Mouse (Mus musculus) limb, embryonic 14.5 days (tissue): ENCODE measurements around the gene Frmd6. TPM values are rescaled to one million over a fixed set of nuclear protein-coding genes. Genes with fewer than 3 reads are reported as not detected.

Experiments
- ATAC-seq: fragments of 200-750 bp; cut with Nextera tagmentation; 2 replicates; pipeline ENCODE4 v1.8.0; 2017; ENCODE audit warnings: low read depth, moderate number of reproducible peaks, moderate TSS enrichment; ENCODE audit not compliant: low FRiP score
- DNase-seq: peaks from one replicate; pipeline ENCODE4 v3.0.0-alpha.2; 2015; ENCODE audit warnings: low spot score
- H3K27ac ChIP-seq: fragments of 300-500 bp; sonication (generic); replicated peaks from 2 replicates; pipeline ENCODE4 v1.5.1; 2014; ENCODE audit warnings: low read depth, mild to moderate bottlenecking, low read length, moderate library complexity, mixed read lengths
- H3K27me3 ChIP-seq: fragments of 300-500 bp; sonication (generic); 2 replicates; pipeline ENCODE4 v1.6.1; 2014; ENCODE audit warnings: low read length, mixed read lengths; ENCODE audit not compliant: control insufficient read depth, insufficient read depth
- H3K36me3 ChIP-seq: fragments of 300-500 bp; sonication (generic); 2 replicates; pipeline ENCODE4 v1.6.1; 2014; ENCODE audit warnings: mild to moderate bottlenecking, low read length, moderate library complexity, mixed read lengths; ENCODE audit not compliant: control insufficient read depth, insufficient read depth
- H3K4me1 ChIP-seq: fragments of 300-500 bp; sonication (generic); 2 replicates; pipeline ENCODE4 v1.6.1; 2014; ENCODE audit warnings: antibody characterized with exemption, low read length, mixed read lengths; ENCODE audit not compliant: control insufficient read depth, insufficient read depth
- H3K4me2 ChIP-seq: fragments of 300-500 bp; sonication (generic); replicated peaks from 2 replicates; pipeline ENCODE4 v1.6.1; 2014; ENCODE audit warnings: low read depth, mild to moderate bottlenecking, low read length, moderate library complexity; ENCODE audit not compliant: severe bottlenecking
- H3K4me3 ChIP-seq: fragments of 300-500 bp; sonication (generic); replicated peaks from 2 replicates; pipeline ENCODE4 v1.5.1; 2014; ENCODE audit warnings: low read length
- H3K9ac ChIP-seq: fragments of 300-500 bp; sonication (generic); 2 replicates; pipeline ENCODE4 v1.6.1; 2014; ENCODE audit warnings: mild to moderate bottlenecking, low read depth, low read length, moderate library complexity; ENCODE audit not compliant: severe bottlenecking
- H3K9me3 ChIP-seq: fragments of 300-500 bp; sonication (generic); 2 replicates; pipeline ENCODE4 v1.6.1; 2016; ENCODE audit warnings: low read length; ENCODE audit not compliant: control insufficient read depth
- POLR2A ChIP-seq: fragments of 200-500 bp; IDR thresholded peaks from 2 replicates; pipeline ENCODE4 v1.8.0; 2012; ENCODE audit warnings: inconsistent platforms, mild to moderate bottlenecking, moderate library complexity, borderline replicate concordance; ENCODE audit not compliant: insufficient read depth, insufficient read length; ENCODE audit errors: extremely low read depth
- WGBS: fragments of 180-500 bp; shearing (Covaris S2); extraction: QIAGEN DNeasy Blood & Tissue Kit; methylation state at CpG from one replicate; pipeline ENCODE4 v1.1.7; 2014; 5-methylcytosine and 5-hydroxymethylcytosine counted together
- polyA plus RNA-seq, 2 experiments: library from polyadenylated mRNA; depleted of rRNA in 1 of 2; stranded (reverse) in 1 of 2; unstranded in 1 of 2; fragments of >200 nt; fragmentation: Nextera tagmentation in 1 of 2; extraction: Ambion mirVana in 1 of 2; gene quantifications; 2 replicates each; pipeline versions ENCODE4 v1.2.1 to v1.2.3; 2012 to 2014

Gene Frmd6
- polyA plus RNA-seq, 2 experiments = 48.6 to 64.9 TPM

DNA sequence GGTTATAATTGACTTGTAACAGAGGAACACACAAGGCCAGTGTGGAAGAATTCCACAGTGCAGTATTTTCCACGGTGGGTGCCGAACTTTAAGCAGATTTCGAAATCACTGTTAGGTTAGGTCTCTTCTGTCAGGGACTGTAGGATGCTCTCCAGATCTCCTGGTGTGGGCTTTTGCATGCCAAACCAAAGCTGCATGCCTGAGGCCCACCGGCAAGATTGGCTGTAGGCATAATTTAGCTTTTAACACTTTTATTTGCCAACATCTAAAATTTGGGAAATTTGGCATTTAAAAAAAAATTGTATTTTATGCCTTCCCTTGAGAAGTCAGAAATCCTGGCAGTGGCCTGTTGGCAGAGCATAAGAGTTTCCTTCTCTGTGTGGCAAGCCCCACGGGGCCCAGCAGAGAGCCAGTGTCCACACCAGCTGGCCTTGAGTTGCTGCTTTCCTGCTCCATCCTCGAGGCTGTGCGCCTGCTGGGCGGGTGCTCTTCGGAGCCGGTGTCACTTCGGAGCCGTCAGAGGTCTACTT, 12.5 kb downstream of the Frmd6 start:
- H3K4me1 ChIP-seq = peaks cover 17% of the 10 kb centered on the region
- H3K4me3 ChIP-seq = no peak overlapping the region
- H3K9me3 ChIP-seq = no peaks in the 10 kb centered on the region
- H3K36me3 ChIP-seq = no peaks in the 10 kb centered on the region
- no peak overlapping the region for H3K9ac ChIP-seq
- WGBS = 47% methylated on average over 12 of the region's 12 CpGs
- H3K4me2 ChIP-seq = no peak overlapping the region; the same call in 1 of the 2 replicates
- H3K27ac ChIP-seq = no peak overlapping the region; the same call in 1 of the 2 replicates
- no peak for TF ChIP-seq POLR2A
- ATAC-seq (peak; percentile 26; the same call in 1 of the 2 replicates), DNase-seq (no peak)
- H3K27me3 ChIP-seq = no peaks in the 10 kb centered on the region

DNA sequence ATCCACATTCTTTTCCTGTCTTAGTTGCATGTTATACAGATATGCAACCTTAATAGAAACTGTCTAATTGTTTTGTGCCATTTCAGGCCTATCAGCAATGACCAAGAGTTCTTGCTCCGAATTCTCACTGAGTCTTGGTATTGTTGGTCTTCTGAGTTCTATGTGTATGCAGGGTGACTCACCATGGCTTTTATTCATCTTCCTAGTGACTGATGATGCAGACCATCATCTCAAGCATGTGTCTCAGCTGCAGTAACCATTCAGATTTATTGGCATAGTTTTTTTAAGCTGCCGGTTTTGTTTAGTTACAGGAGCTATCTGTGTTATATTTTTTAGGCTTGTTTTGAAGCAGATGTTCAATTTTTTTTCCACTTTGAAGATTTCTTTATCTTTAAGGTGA, 20.1 kb downstream of the Frmd6 start:
- 79% methylated on average over 2 of the region's 2 CpGs for WGBS
- H3K4me1 ChIP-seq = peaks cover 26% of the 10 kb centered on the region

DNA sequence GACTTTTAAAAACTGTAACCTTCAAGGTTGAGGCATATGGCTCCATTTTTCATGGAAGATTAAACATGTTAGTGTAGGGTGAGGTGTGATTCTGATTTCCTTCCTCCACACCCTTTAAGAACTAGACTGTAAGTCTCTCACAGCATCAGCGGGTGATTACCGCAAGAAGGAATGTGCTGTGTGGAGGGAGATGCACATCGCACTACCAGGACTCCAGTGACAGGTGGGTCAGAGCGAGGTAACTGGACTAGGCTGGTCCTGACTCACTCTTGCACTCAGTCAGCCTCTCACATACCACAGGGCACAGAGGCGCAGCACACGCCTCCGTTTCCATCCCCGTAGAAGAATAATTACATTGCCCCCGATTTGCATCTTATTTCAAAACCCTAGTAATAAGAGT, 23.7 kb downstream of the Frmd6 start:
- peaks cover 33% of the 10 kb centered on the region for H3K4me1 ChIP-seq
- whole genome bisulfite sequencing = 65% methylated on average over 9 of the region's 9 CpGs
- no peak for DNase-seq
- H3K9ac ChIP-seq = no peak overlapping the region
- no peak overlapping the region for H3K27ac ChIP-seq
- no peak for TF ChIP-seq POLR2A
- H3K4me3 ChIP-seq = no peak overlapping the region
- H3K9me3 ChIP-seq = no peaks in the 10 kb centered on the region
- H3K4me2 ChIP-seq = peak overlapping the region; percentile 16; the same call in 1 of the 2 replicates
- H3K27me3 ChIP-seq = no peaks in the 10 kb centered on the region
- no peak for ATAC-seq
- no peaks in the 10 kb centered on the region; the same call in 1 of the 2 replicates for H3K36me3 ChIP-seq

More for the DNA sequence above, 20.1 kb downstream of the Frmd6 start:
- H3K9ac ChIP-seq = no peak overlapping the region
- TF ChIP-seq POLR2A = no peak
- H3K4me3 ChIP-seq = no peak overlapping the region
- no peaks in the 10 kb centered on the region for H3K27me3 ChIP-seq
- no peak overlapping the region for H3K4me2 ChIP-seq
- H3K27ac ChIP-seq = no peak overlapping the region
- H3K36me3 ChIP-seq = no peaks in the 10 kb centered on the region; the same call in 1 of the 2 replicates
- no peak for ATAC-seq
- H3K9me3 ChIP-seq = no peaks in the 10 kb centered on the region
- DNase-seq = no peak

- no peak for TF ChIP-seq POLR2A
- H3K36me3 ChIP-seq = no peaks in the 10 kb centered on the region; the same call in 1 of the 2 replicates
- no peaks in the 10 kb centered on the region for H3K9me3 ChIP-seq
- ATAC-seq (peak; percentile 64), DNase-seq (peak; percentile 65)
- no peak overlapping the region for H3K27ac ChIP-seq
- no peak overlapping the region for H3K9ac ChIP-seq
- H3K4me2 ChIP-seq = peak overlapping the region; percentile 16; the same call in 1 of the 2 replicates
- H3K4me3 ChIP-seq = no peak overlapping the region
- peaks cover 33% of the 10 kb centered on the region for H3K4me1 ChIP-seq
- 21% methylated on average over 11 of the region's 11 CpGs for WGBS
- no peaks in the 10 kb centered on the region for H3K27me3 ChIP-seq
Observed at GRCm38 (mm10) chr12:70849517-70850291, 24.4 kb downstream of the Frmd6 start.

- no peaks in the 10 kb centered on the region for H3K9me3 ChIP-seq
- WGBS = 19% methylated on average over 7 of the region's 7 CpGs
- H3K4me1 ChIP-seq = peaks cover 33% of the 10 kb centered on the region
- H3K27ac ChIP-seq = peak overlapping the region; percentile 21; the same call in 1 of the 2 replicates
- H3K9ac ChIP-seq = no peak overlapping the region
- no peaks in the 10 kb centered on the region for H3K27me3 ChIP-seq
- no peak overlapping the region for H3K4me3 ChIP-seq
- no peak for ATAC-seq
- no peak for TF ChIP-seq POLR2A
- DNase-seq = peak; percentile 59
- no peaks in the 10 kb centered on the region; the same call in 1 of the 2 replicates for H3K36me3 ChIP-seq
- no peak overlapping the region; the same call in 1 of the 2 replicates for H3K4me2 ChIP-seq
Observed at GRCm38 (mm10) chr12:70851342-70851960, 26.1 kb downstream of the Frmd6 start.
